Mouse (Mus musculus) MEL (cell line): Measurements from ENCODE around the gene Rab37. TPM values are rescaled to one million over a fixed set of nuclear protein-coding genes. Genes with fewer than 3 reads are reported as not detected.
A peak's percentile ranks its signal among the peaks of the same experiment; 100 is the strongest.

Source experiments
- DNase-seq: peaks from one replicate; pipeline ENCODE4 v3.0.0; 2011; ENCODE audit warnings: low read depth, low spot score
- H3K27ac ChIP-seq: 2 replicates; pipeline ENCODE4 v1.5.1; 2012; ENCODE audit warnings: low read depth, mild to moderate bottlenecking, control low read depth, low read length, moderate library complexity; ENCODE audit not compliant: control insufficient read depth
- H3K27me3 ChIP-seq, 2 experiments: fragments of 150-350 bp in 1 of 2; sonication (generic) in 1 of 2; 2 replicates each; pipeline ENCODE4 v1.6.1; 2012; ENCODE audit warnings: low read length in 2 of 2, mild to moderate bottlenecking in 2 of 2, improper control_type of control experiment in 1 of 2, moderate library complexity in 1 of 2; ENCODE audit not compliant: insufficient read depth in 2 of 2, control insufficient read depth in 1 of 2
- H3K36me3 ChIP-seq, 2 experiments: 2 replicates each; pipeline ENCODE4 v1.6.1; 2012 to 2014; ENCODE audit warnings: low read length in 2 of 2, improper control_type of control experiment in 1 of 2, inconsistent platforms in 1 of 2, mild to moderate bottlenecking in 1 of 2; ENCODE audit not compliant: insufficient read depth in 2 of 2, control insufficient read depth in 1 of 2
- H3K4me1 ChIP-seq, 2 experiments: fragments of 150-350 bp in 1 of 2; sonication (generic) in 1 of 2; 2 replicates each; pipeline ENCODE4 v1.6.1; 2012; ENCODE audit warnings: low read length in 2 of 2, improper control_type of control experiment in 1 of 2, mild to moderate bottlenecking in 1 of 2; ENCODE audit not compliant: insufficient read depth in 2 of 2, control insufficient read depth in 1 of 2
- H3K4me3 ChIP-seq, 2 experiments: fragments of 150-350 bp in 1 of 2; sonication (generic) in 1 of 2; 2 replicates each; pipeline ENCODE4 v1.5.1; 2012; ENCODE audit warnings: low read depth in 2 of 2, low read length in 2 of 2, mild to moderate bottlenecking in 2 of 2, moderate library complexity in 2 of 2, control low read depth in 1 of 2, improper control_type of control experiment in 1 of 2; ENCODE audit not compliant: control insufficient read depth in 1 of 2, insufficient read depth in 1 of 2
- H3K79me2 ChIP-seq: 2 replicates; pipeline ENCODE4 v1.6.1; 2012; ENCODE audit warnings: mild to moderate bottlenecking, low read length, moderate library complexity; ENCODE audit not compliant: control insufficient read depth, poor library complexity, insufficient read depth
- H3K9ac ChIP-seq: 2 replicates; pipeline ENCODE4 v1.6.1; 2012; ENCODE audit warnings: low read depth, mild to moderate bottlenecking, control low read depth, low read length, moderate library complexity; ENCODE audit not compliant: control insufficient read depth, poor library complexity, severe bottlenecking
- H3K9me3 ChIP-seq: fragments of 150-350 bp; sonication (generic); replicated peaks from 2 replicates; pipeline ENCODE4 v1.6.1; 2012; ENCODE audit warnings: mild to moderate bottlenecking, low read length, improper control_type of control experiment, moderate library complexity; ENCODE audit not compliant: insufficient read depth
- BHLHE40 ChIP-seq: IDR thresholded peaks from 2 replicates; pipeline ENCODE4 v1.6.1; 2012; ENCODE audit warnings: low read depth, mild to moderate bottlenecking, inconsistent platforms, low read length, improper control_type of control experiment, borderline replicate concordance
- CHD1 ChIP-seq: IDR thresholded peaks from 2 replicates; pipeline ENCODE4 v1.6.1; 2012; ENCODE audit warnings: low read depth, mild to moderate bottlenecking, inconsistent platforms, low read length, improper control_type of control experiment
- CHD2 ChIP-seq: IDR thresholded peaks from 2 replicates; pipeline ENCODE4 v1.6.1; 2011; ENCODE audit warnings: low read length, improper control_type of control experiment
- CTCF ChIP-seq, 3 experiments: IDR thresholded peaks in 2 of 3; conservative IDR thresholded peaks in 1 of 3; 2 replicates each; pipeline ENCODE4 v1.5.1; 2011 to 2012; ENCODE audit warnings: low read length in 3 of 3, low read depth in 2 of 3, mild to moderate bottlenecking in 2 of 3, improper control_type of control experiment in 1 of 3, inconsistent platforms in 1 of 3, mixed read lengths in 1 of 3, moderate library complexity in 1 of 3; ENCODE audit not compliant: control insufficient read depth in 1 of 3, insufficient read depth in 1 of 3, poor library complexity in 1 of 3, severe bottlenecking in 1 of 3
- E2F4 ChIP-seq: IDR thresholded peaks from 2 replicates; pipeline ENCODE4 v1.6.1; 2011; ENCODE audit warnings: low read depth, low read length, improper control_type of control experiment, borderline replicate concordance
- ELF1 ChIP-seq: IDR thresholded peaks from 2 replicates; pipeline ENCODE4 v1.6.1; 2014; ENCODE audit warnings: low read depth, mild to moderate bottlenecking, inconsistent platforms, low read length, improper control_type of control experiment, moderate library complexity
- EP300 ChIP-seq, 2 experiments: IDR thresholded peaks; 2 replicates each; pipeline ENCODE4 v1.6.1; 2011; ENCODE audit warnings: improper control_type of control experiment in 2 of 2, low read length in 2 of 2, low read depth in 1 of 2, mild to moderate bottlenecking in 1 of 2
- GABPA ChIP-seq: IDR thresholded peaks from 2 replicates; pipeline ENCODE4 v1.6.1; 2012; ENCODE audit warnings: low read depth, mild to moderate bottlenecking, inconsistent platforms, low read length, improper control_type of control experiment, moderate library complexity
- GATA1 ChIP-seq: IDR thresholded peaks from 2 replicates; pipeline ENCODE4 v1.6.1; 2011; ENCODE audit warnings: low read depth, low read length, improper control_type of control experiment
- HCFC1 ChIP-seq: IDR thresholded peaks from 2 replicates; pipeline ENCODE4 v1.6.1; 2012; ENCODE audit warnings: low read depth, mild to moderate bottlenecking, inconsistent platforms, low read length, improper control_type of control experiment, moderate library complexity
- MAFK ChIP-seq: IDR thresholded peaks from 2 replicates; pipeline ENCODE4 v1.6.1; 2011; ENCODE audit warnings: low read depth, mild to moderate bottlenecking, low read length, improper control_type of control experiment, borderline replicate concordance
- POLR2A ChIP-seq, 2 experiments: IDR thresholded peaks; 2 replicates each; pipeline ENCODE4 v1.6.1; 2011 to 2012; ENCODE audit warnings: low read length in 2 of 2, mild to moderate bottlenecking in 2 of 2, control low read depth in 1 of 2, improper control_type of control experiment in 1 of 2, low read depth in 1 of 2, moderate library complexity in 1 of 2; ENCODE audit not compliant: control insufficient read depth in 1 of 2, insufficient read depth in 1 of 2, poor library complexity in 1 of 2
- RAD21 ChIP-seq: IDR thresholded peaks from 2 replicates; pipeline ENCODE4 v1.6.1; 2011; ENCODE audit warnings: mild to moderate bottlenecking, low read depth, low read length, improper control_type of control experiment
- SIN3A ChIP-seq: IDR thresholded peaks from 2 replicates; pipeline ENCODE4 v1.6.1; 2012; ENCODE audit warnings: low read length, improper control_type of control experiment, inconsistent platforms
- TCF12 ChIP-seq: IDR thresholded peaks from 2 replicates; pipeline ENCODE4 v1.6.1; 2014; ENCODE audit warnings: low read depth, mild to moderate bottlenecking, inconsistent platforms, low read length, improper control_type of control experiment, moderate library complexity
- USF2 ChIP-seq, 2 experiments: IDR thresholded peaks; 2 replicates each; pipeline ENCODE4 v1.6.1; 2011 to 2012; ENCODE audit warnings: improper control_type of control experiment in 2 of 2, low read length in 2 of 2, borderline replicate concordance in 1 of 2, inconsistent platforms in 1 of 2, low read depth in 1 of 2, mild to moderate bottlenecking in 1 of 2; ENCODE audit not compliant: insufficient read depth in 1 of 2
- ZC3H11A ChIP-seq: IDR thresholded peaks from 2 replicates; pipeline ENCODE4 v1.6.1; 2012; ENCODE audit warnings: low read depth, mild to moderate bottlenecking, inconsistent platforms, low read length, improper control_type of control experiment
- ZKSCAN1 ChIP-seq: IDR thresholded peaks from 2 replicates; pipeline ENCODE4 v1.6.1; 2012; ENCODE audit warnings: low read depth, mild to moderate bottlenecking, inconsistent platforms, low read length, improper control_type of control experiment, moderate library complexity
- ZMIZ1 ChIP-seq: IDR thresholded peaks from 2 replicates; pipeline ENCODE4 v1.6.1; 2012; ENCODE audit warnings: low read depth, mild to moderate bottlenecking, inconsistent platforms, low read length, improper control_type of control experiment, moderate library complexity
- polyA plus RNA-seq, 2 experiments: library from polyadenylated mRNA; stranded (reverse) in 1 of 2; unstranded in 1 of 2; fragments of >175 nt in 1 of 2; fragments of >200 nt in 1 of 2; gene quantifications; 2 replicates each; pipeline versions ENCODE4 v1.2.1 to v1.2.4; 2012; ENCODE audit warnings: low replicate concordance in 2 of 2, low read depth in 1 of 2; ENCODE audit not compliant: insufficient read length in 2 of 2, insufficient read depth in 1 of 2, missing spikeins in 1 of 2
- total RNA-seq: library from RNA; depleted of rRNA; stranded (reverse); fragments of 300-350 nt; gene quantifications from 2 replicates; pipeline ENCODE4 v1.2.3, GENCODE M21; 2012

Rab37 gene
- total and polyA plus RNA-seq, 3 experiments = 14.6 to 20.6 TPM; not detected in 1

- Histone ChIP-seq H3K36me3 (peaks cover 2 to 8% of the 10 kb centered on the region in 2 experiments; a peak in 3 of 4 replicates), H3K27ac (no peak overlapping the region)
Measured at GRCm38 (mm10) chr11:115172825-115173287, 81.6 kb downstream of the Rab37 start.

GRCm38 (mm10) chr11:115173549-115174339 lies 82.5 kb downstream of the Rab37 start:
- no peak for DNase-seq
- Histone ChIP-seq H3K4me3 (no peak overlapping the region), H3K9me3 (no peaks in the 10 kb centered on the region), H3K9ac (no peak overlapping the region), H3K36me3 (peaks cover 2 to 10% of the 10 kb centered on the region in 2 experiments; a peak in 3 of 4 replicates), H3K4me1 (no peaks in the 10 kb centered on the region; a peak in 1 of 4 replicates), H3K27me3 (no peaks in the 10 kb centered on the region), H3K79me2 (peaks cover 7% of the 10 kb centered on the region; the same call in 1 of the 2 replicates), H3K27ac (no peak overlapping the region)
- no peak for TF ChIP-seq EP300 (IDR thresholded peaks at IDR 0.05; ENCODE audit: low read depth in 1 of 2, low read length in 2 of 2)
- TF ChIP-seq ELF1 = no peak

More at GRCm38 (mm10) chr11:115172825-115173287, 81.6 kb downstream of the Rab37 start:
- Histone ChIP-seq H3K4me3 (no peak overlapping the region), H3K27me3 (no peaks in the 10 kb centered on the region), H3K79me2 (peaks cover 7% of the 10 kb centered on the region), H3K9me3 (no peaks in the 10 kb centered on the region), H3K4me1 (no peaks in the 10 kb centered on the region; a peak in 1 of 4 replicates), H3K9ac (no peak overlapping the region)
- TF ChIP-seq MAFK (peak; percentile 25; the same call in 1 of the 2 replicates), HCFC1 (no peak), CHD1 (no peak), ZKSCAN1 (no peak), GABPA (no peak), RAD21 (no peak), POLR2A (IDR thresholded peaks at IDR 0.05; ENCODE audit: control insufficient read depth in 1 of 2, insufficient read depth in 1 of 2, low read depth in 1 of 2, low read length in 2 of 2, poor library complexity in 1 of 2) (no peak)
- DNase-seq = peak; percentile 51

- DNase-seq = no peak
Measured at GRCm38 (mm10) chr11:115176399-115177190, 85.4 kb downstream of the Rab37 start.

More at GRCm38 (mm10) chr11:115176399-115177190, 85.4 kb downstream of the Rab37 start:
- Histone ChIP-seq H3K4me1 (no peaks in the 10 kb centered on the region; a peak in 1 of 4 replicates), H3K9ac (no peak overlapping the region), H3K79me2 (peaks cover 5% of the 10 kb centered on the region; the same call in 1 of the 2 replicates), H3K27me3 (no peaks in the 10 kb centered on the region), H3K27ac (no peak overlapping the region), H3K36me3 (peaks cover 2 to 4% of the 10 kb centered on the region in 2 experiments; a peak in 3 of 4 replicates), H3K9me3 (no peaks in the 10 kb centered on the region), H3K4me3 (no peak overlapping the region)
- TF ChIP-seq USF2 (IDR thresholded peaks at IDR 0.05; ENCODE audit: borderline replicate concordance in 1 of 2, insufficient read depth in 1 of 2, low read depth in 1 of 2, low read length in 2 of 2) (no peak), CHD2 (no peak), E2F4 (no peak), ZC3H11A (no peak), SIN3A (no peak), GATA1 (no peak), TCF12 (no peak), BHLHE40 (no peak), CTCF (IDR thresholded peaks at IDR 0.05 in 2 of 3, conservative IDR thresholded peaks at IDR 0.05 in 1 of 3; ENCODE audit: control insufficient read depth in 1 of 3, insufficient read depth in 1 of 3, low read depth in 2 of 3, low read length in 3 of 3, poor library complexity in 1 of 3, severe bottlenecking in 1 of 3) (no peak), ZMIZ1 (no peak), HCFC1 (no peak)
